Mouse (Mus musculus): ENCODE measurements around the gene Ctcfl. TPM values are rescaled to one million over a fixed set of nuclear protein-coding genes. Genes with fewer than 3 reads are reported as not detected.
"Not testable (repeated sequence)": the region's sequence is repeated elsewhere in the genome, so short reads cannot be mapped to it uniquely, and the experiment has no call there.

The Ctcfl gene
- polyA plus RNA-seq, 1 experiment from 2014 or later: 0.09 TPM

GRCm38 (mm10) chr2:173134695-173135094, 15.4 kb upstream of the Ctcfl start:
- 79% methylated on average over 9 of the region's 9 CpGs for WGBS
- Histone ChIP-seq H3K27ac (no peak overlapping the region), H3K9me3 (no peaks in the 10 kb centered on the region), H3K4me2 (no peak overlapping the region), H3K27me3 (0 out of 2 replicates have a peak, but pooled peaks cover 2% of the 10 kb centered on the region), H3K9ac (no peak overlapping the region), H3K36me3 (replicated peaks) (no peaks in the 10 kb centered on the region), H3K4me3 (replicated peaks) (no peak overlapping the region), H3K4me1 (peaks cover 15% of the 10 kb centered on the region)
- ATAC-seq (ENCODE audit: low FRiP score): no peak

GRCm38 (mm10) chr2:173132794-173133300, 13.5 kb upstream of the Ctcfl start:
- no peak for ATAC-seq (ENCODE audit: low FRiP score)
- Histone ChIP-seq H3K9me3 (no peaks in the 10 kb centered on the region), H3K4me3 (replicated peaks) (no peak overlapping the region), H3K4me1 (no peaks in the 10 kb centered on the region), H3K27ac (no peak overlapping the region), H3K36me3 (replicated peaks) (no peaks in the 10 kb centered on the region), H3K9ac (no peak overlapping the region), H3K27me3 (0 out of 2 replicates have a peak, but pooled peaks cover 2% of the 10 kb centered on the region), H3K4me2 (no peak overlapping the region)
- 83% methylated on average over 8 of the region's 8 CpGs for WGBS

GRCm38 (mm10) chr2:173132262-173132661, 12.9 kb upstream of the Ctcfl start:
- no peak overlapping the region for H3K4me3 ChIP-seq (replicated peaks)
- H3K9me3 ChIP-seq: no peaks in the 10 kb centered on the region
- no peak overlapping the region for H3K9ac ChIP-seq
- no peak overlapping the region for H3K4me2 ChIP-seq
- no peaks in the 10 kb centered on the region for H3K4me1 ChIP-seq
- no peak for ATAC-seq (ENCODE audit: low FRiP score)
- no peak overlapping the region for H3K27ac ChIP-seq
- H3K36me3 ChIP-seq (replicated peaks): no peaks in the 10 kb centered on the region
- WGBS: 84% methylated on average over 13 of the region's 13 CpGs
- 0 out of 2 replicates have a peak, but pooled peaks cover 2% of the 10 kb centered on the region for H3K27me3 ChIP-seq

- ATAC-seq (ENCODE audit: low FRiP score): no peak
- Histone ChIP-seq H3K4me1 (no peaks in the 10 kb centered on the region), H3K9me3 (no peaks in the 10 kb centered on the region), H3K27me3 (0 out of 2 replicates have a peak, but pooled peaks cover 2% of the 10 kb centered on the region), H3K36me3 (replicated peaks) (no peaks in the 10 kb centered on the region), H3K4me2 (no peak overlapping the region), H3K4me3 (replicated peaks) (no peak overlapping the region), H3K27ac (no peak overlapping the region), H3K9ac (no peak overlapping the region)
- WGBS: 83% methylated on average over 2 of the region's 2 CpGs
Observed at GRCm38 (mm10) chr2:173129111-173129510, 9.8 kb upstream of the Ctcfl start.

GRCm38 (mm10) chr2:173126386-173126785, 7.1 kb upstream of the Ctcfl start:
- no peaks in the 10 kb centered on the region for H3K9me3 ChIP-seq
- H3K4me1 ChIP-seq: no peaks in the 10 kb centered on the region
- no peak overlapping the region for H3K9ac ChIP-seq
- H3K4me2 ChIP-seq: no peak overlapping the region
- no peak for ATAC-seq (ENCODE audit: low FRiP score)
- WGBS: 88% methylated on average over 4 of the region's 4 CpGs
- no peak overlapping the region for H3K27ac ChIP-seq
- 0 out of 2 replicates have a peak, but pooled peaks cover 2% of the 10 kb centered on the region for H3K27me3 ChIP-seq
- H3K4me3 ChIP-seq (replicated peaks): no peak overlapping the region
- no peaks in the 10 kb centered on the region for H3K36me3 ChIP-seq (replicated peaks)

GRCm38 (mm10) chr2:173124022-173124735, 4.9 kb upstream of the Ctcfl start:
- ATAC-seq (ENCODE audit: low FRiP score): no peak
- Histone ChIP-seq H3K9me3 (no peaks in the 10 kb centered on the region), H3K27me3 (no peaks in the 10 kb centered on the region), H3K4me1 (no peaks in the 10 kb centered on the region), H3K27ac (no peak overlapping the region), H3K9ac (no peak overlapping the region), H3K4me2 (no peak overlapping the region), H3K4me3 (replicated peaks) (no peak overlapping the region), H3K36me3 (replicated peaks) (no peaks in the 10 kb centered on the region)
- WGBS: 88% methylated on average over 7 of the region's 7 CpGs

- not testable (repeated sequence) for H3K4me3 ChIP-seq (replicated peaks); H3K4me1 ChIP-seq; H3K36me3 ChIP-seq (replicated peaks); H3K9ac ChIP-seq; H3K4me2 ChIP-seq; H3K27ac ChIP-seq; H3K27me3 ChIP-seq; H3K9me3 ChIP-seq; ATAC-seq (ENCODE audit: low FRiP score)
- 69% methylated on average over 4 of the region's 4 CpGs for WGBS
Observed at GRCm38 (mm10) chr2:173120117-173120516, 792 bp upstream of the Ctcfl start.

- H3K9ac ChIP-seq; H3K4me1 ChIP-seq; H3K9me3 ChIP-seq; H3K4me2 ChIP-seq; ATAC-seq (ENCODE audit: low FRiP score); H3K27ac ChIP-seq; H3K4me3 ChIP-seq (replicated peaks); H3K36me3 ChIP-seq (replicated peaks); H3K27me3 ChIP-seq: not testable (repeated sequence)
- 58% methylated on average over 3 of the region's 3 CpGs for WGBS
Observed at GRCm38 (mm10) chr2:173113796-173114195, 5.5 kb downstream of the Ctcfl start.

- H3K4me1 ChIP-seq: no peaks in the 10 kb centered on the region
- 0 out of 2 replicates have a peak, but pooled peaks cover 3% of the 10 kb centered on the region for H3K9me3 ChIP-seq
- no peak overlapping the region for H3K27ac ChIP-seq
- H3K4me3 ChIP-seq (replicated peaks): no peak overlapping the region
- no peak for ATAC-seq (ENCODE audit: low FRiP score)
- 86% methylated on average over 9 of the region's 9 CpGs for WGBS
- H3K36me3 ChIP-seq (replicated peaks): no peaks in the 10 kb centered on the region
- H3K4me2 ChIP-seq: no peak overlapping the region
- peaks cover 13% of the 10 kb centered on the region for H3K27me3 ChIP-seq
- no peak overlapping the region for H3K9ac ChIP-seq
Observed at GRCm38 (mm10) chr2:173110571-173110970, 8.8 kb downstream of the Ctcfl start.

- Histone ChIP-seq H3K4me3 (replicated peaks) (no peak overlapping the region), H3K9me3 (0 out of 2 replicates have a peak, but pooled peaks cover 3% of the 10 kb centered on the region), H3K4me1 (no peaks in the 10 kb centered on the region), H3K9ac (no peak overlapping the region), H3K27ac (no peak overlapping the region), H3K4me2 (no peak overlapping the region), H3K36me3 (replicated peaks) (no peaks in the 10 kb centered on the region), H3K27me3 (peaks cover 13% of the 10 kb centered on the region)
- ATAC-seq (ENCODE audit: low FRiP score): no peak
- 91% methylated on average over 7 of the region's 7 CpGs for WGBS
Observed at GRCm38 (mm10) chr2:173109510-173109909, 9.8 kb downstream of the Ctcfl start.

- ATAC-seq (ENCODE audit: low FRiP score): no peak
- no peaks in the 10 kb centered on the region for H3K4me1 ChIP-seq
- no peak overlapping the region for H3K27ac ChIP-seq
- no peak overlapping the region for H3K4me3 ChIP-seq (replicated peaks)
- H3K9ac ChIP-seq: no peak overlapping the region
- H3K27me3 ChIP-seq: peaks cover 13% of the 10 kb centered on the region
- no peak overlapping the region for H3K4me2 ChIP-seq
- WGBS: 80% methylated on average over 6 of the region's 6 CpGs
- 0 out of 2 replicates have a peak, but pooled peaks cover 3% of the 10 kb centered on the region for H3K9me3 ChIP-seq
- H3K36me3 ChIP-seq (replicated peaks): no peaks in the 10 kb centered on the region
Observed at GRCm38 (mm10) chr2:173108509-173109190, 10.7 kb downstream of the Ctcfl start.

- Histone ChIP-seq H3K36me3 (replicated peaks) (no peaks in the 10 kb centered on the region), H3K4me1 (no peaks in the 10 kb centered on the region), H3K9ac (no peak overlapping the region), H3K9me3 (0 out of 2 replicates have a peak, but pooled peaks cover 3% of the 10 kb centered on the region), H3K27ac (no peak overlapping the region), H3K4me3 (replicated peaks) (no peak overlapping the region), H3K4me2 (no peak overlapping the region), H3K27me3 (peaks cover 13% of the 10 kb centered on the region)
- ATAC-seq (ENCODE audit: low FRiP score): peak; percentile 51; the same call in 1 of the 2 replicates
- WGBS: 16% methylated on average over 14 of the region's 14 CpGs
Observed at GRCm38 (mm10) chr2:173106889-173107785, 12.2 kb downstream of the Ctcfl start.

All from forebrain, embryonic 12.5 days (tissue).